Mouse (Mus musculus): ENCODE results near the gene Tipin.

GRCm38 (mm10) chr9:64234768-64235435 lies 46.5 kb upstream of the Tipin start, which contains the start of gene Uchl4:
- TF ChIP-seq TCF12 (IDR thresholded peaks at IDR 0.05; ENCODE audit: insufficient read depth, poor library complexity, severe bottlenecking) (no peak), E2F4 (IDR thresholded peaks at IDR 0.05; ENCODE audit: insufficient read depth) (no peak), POLR2A (IDR thresholded peaks at IDR 0.05; ENCODE audit: insufficient read length, low read depth) (no peak), CEBPB (IDR thresholded peaks at IDR 0.05; ENCODE audit: insufficient read depth, poor library complexity, severe bottlenecking) (no peak), MYOD1 (IDR thresholded peaks at IDR 0.05; ENCODE audit: control insufficient read depth in 1 of 3, insufficient read length in 2 of 3, low read depth in 2 of 3) (peak in 2 of 3 experiments; percentile 43 to 59), USF1 (IDR thresholded peaks at IDR 0.05; ENCODE audit: low read depth) (no peak), REST (IDR thresholded peaks at IDR 0.05; ENCODE audit: insufficient read depth, insufficient read length) (no peak), MYOG (IDR thresholded peaks at IDR 0.05; ENCODE audit: control insufficient read depth in 1 of 3, insufficient read depth in 1 of 3, insufficient read length in 2 of 3, low read depth in 2 of 3) (peak in 1 of 3 experiments; percentile 25), MAX (IDR thresholded peaks at IDR 0.05; ENCODE audit: low read depth) (no peak), POLR2AphosphoS2 (IDR thresholded peaks at IDR 0.05; ENCODE audit: insufficient read length, low read depth) (no peak)
